Mouse (Mus musculus) heart, postnatal 0 days (tissue): ENCODE measurements at regions not wholly inside any gene's neighbourhood (a gene's known extent, or its start where the extent isn't known, plus 50 kb on each side); places are given as distances from the start of the nearest gene placed in this dataset.

Source experiments
- ATAC-seq: fragments of 200-750 bp; cut with Nextera tagmentation; 2 replicates; pipeline ENCODE4 v1.8.0; 2017; ENCODE audit warnings: low read depth, moderate number of reproducible peaks, moderate library complexity; ENCODE audit not compliant: insufficient read depth
- DNase-seq: peaks from one replicate; pipeline ENCODE4 v3.0.0-alpha.2; 2016; ENCODE audit warnings: low spot score
- H3K27ac ChIP-seq: fragments of 300-500 bp; sonication (generic); 2 replicates; pipeline ENCODE4 v1.5.1; 2014; ENCODE audit warnings: low read depth, mild to moderate bottlenecking
- H3K27me3 ChIP-seq: fragments of 300-500 bp; sonication (generic); 2 replicates; pipeline ENCODE4 v1.6.1; 2014; ENCODE audit warnings: low read length, mixed read lengths; ENCODE audit not compliant: control insufficient read depth, insufficient read depth
- H3K36me3 ChIP-seq: fragments of 300-500 bp; sonication (generic); replicated peaks from 2 replicates; pipeline ENCODE4 v1.6.1; 2014; ENCODE audit warnings: low read length, mixed read lengths; ENCODE audit not compliant: control insufficient read depth, insufficient read depth
- H3K4me1 ChIP-seq: fragments of 300-500 bp; sonication (generic); 2 replicates; pipeline ENCODE4 v1.6.1; 2014; ENCODE audit warnings: antibody characterized with exemption; ENCODE audit not compliant: control insufficient read depth, insufficient read depth
- H3K4me2 ChIP-seq: fragments of 300-500 bp; sonication (generic); 2 replicates; pipeline ENCODE4 v1.6.1; 2014; ENCODE audit warnings: low read depth, mild to moderate bottlenecking, low read length, moderate library complexity
- H3K4me3 ChIP-seq: fragments of 300-500 bp; sonication (generic); 2 replicates; pipeline ENCODE4 v1.5.1; 2014; ENCODE audit warnings: low read depth, low read length
- H3K9ac ChIP-seq: fragments of 300-500 bp; sonication (generic); replicated peaks from 2 replicates; pipeline ENCODE4 v1.6.1; 2014; ENCODE audit warnings: low read depth, low read length, mixed read lengths
- H3K9me3 ChIP-seq: fragments of 300-500 bp; sonication (generic); replicated peaks from 2 replicates; pipeline ENCODE4 v1.6.1; 2016; ENCODE audit warnings: low read length; ENCODE audit not compliant: control insufficient read depth
- CTCF ChIP-seq: IDR thresholded peaks from 2 replicates; pipeline ENCODE4 v1.5.1; 2016; ENCODE audit warnings: antibody characterized with exemption, control low read depth, low read depth
- EP300 ChIP-seq: IDR thresholded peaks from 2 replicates; pipeline ENCODE4 v1.6.1; 2016; ENCODE audit warnings: antibody characterized with exemption, low read depth
- WGBS: fragments of 180-500 bp; shearing (Covaris S2); extraction: QIAGEN DNeasy Blood & Tissue Kit; methylation state at CpG from one replicate; pipeline ENCODE4 v1.1.7; 2014; 5-methylcytosine and 5-hydroxymethylcytosine counted together

GRCm38 (mm10) chr9:43661646-43662045 lies 82.1 kb upstream of the Nectin1 start:
- Histone ChIP-seq H3K9me3 (no peaks in the 10 kb centered on the region), H3K9ac (no peak overlapping the region), H3K27ac (no peak overlapping the region), H3K27me3 (no peaks in the 10 kb centered on the region), H3K4me2 (no peak overlapping the region), H3K4me1 (no peaks in the 10 kb centered on the region), H3K4me3 (no peak overlapping the region), H3K36me3 (no peaks in the 10 kb centered on the region)
- TF ChIP-seq CTCF: no peak
- no peak for TF ChIP-seq EP300
- 54% methylated on average over 6 of the region's 6 CpGs for WGBS
- ATAC-seq (no peak), DNase-seq (no peak)

- WGBS: 67% methylated on average over 6 of the region's 6 CpGs
- no peaks in the 10 kb centered on the region for H3K36me3 ChIP-seq
- H3K27me3 ChIP-seq: no peaks in the 10 kb centered on the region
- DNase-seq: no peak
- H3K27ac ChIP-seq: no peak overlapping the region
- no peak overlapping the region for H3K4me2 ChIP-seq
- H3K9ac ChIP-seq: no peak overlapping the region
- TF ChIP-seq EP300: no peak
- no peak for TF ChIP-seq CTCF
- H3K4me3 ChIP-seq: no peak overlapping the region
- no peaks in the 10 kb centered on the region for H3K9me3 ChIP-seq
- ATAC-seq: no peak
- no peaks in the 10 kb centered on the region for H3K4me1 ChIP-seq
Observed at GRCm38 (mm10) chr9:43667386-43667785, 76.4 kb upstream of the Nectin1 start.

- TF ChIP-seq CTCF (no peak), EP300 (no peak)
Observed at GRCm38 (mm10) chr9:43667974-43668373, 75.8 kb upstream of the Nectin1 start.

GRCm38 (mm10) chr9:43668731-43669130 lies 75.1 kb upstream of the Nectin1 start:
- H3K4me1 ChIP-seq: no peaks in the 10 kb centered on the region
- ATAC-seq (no peak), DNase-seq (no peak)
- no peak overlapping the region for H3K9ac ChIP-seq
- H3K4me2 ChIP-seq: no peak overlapping the region
- H3K27me3 ChIP-seq: no peaks in the 10 kb centered on the region
- WGBS: 70% methylated on average over 7 of the region's 7 CpGs
- no peaks in the 10 kb centered on the region for H3K36me3 ChIP-seq
- no peaks in the 10 kb centered on the region for H3K9me3 ChIP-seq
- no peak overlapping the region for H3K4me3 ChIP-seq
- TF ChIP-seq CTCF (no peak), EP300 (no peak)
- H3K27ac ChIP-seq: no peak overlapping the region

More at GRCm38 (mm10) chr9:43667974-43668373, 75.8 kb upstream of the Nectin1 start:
- Histone ChIP-seq H3K4me1 (no peaks in the 10 kb centered on the region), H3K4me3 (no peak overlapping the region), H3K9ac (no peak overlapping the region), H3K27me3 (no peaks in the 10 kb centered on the region), H3K27ac (no peak overlapping the region), H3K36me3 (no peaks in the 10 kb centered on the region), H3K4me2 (no peak overlapping the region), H3K9me3 (no peaks in the 10 kb centered on the region)
- WGBS: 38% methylated on average over 4 of the region's 4 CpGs
- ATAC-seq: no peak
- no peak for DNase-seq

- TF ChIP-seq CTCF (no peak), EP300 (no peak)
- Histone ChIP-seq H3K4me2 (no peak overlapping the region), H3K27me3 (0 out of 2 replicates have a peak, but pooled peaks cover 3% of the 10 kb centered on the region), H3K9me3 (no peaks in the 10 kb centered on the region), H3K36me3 (no peaks in the 10 kb centered on the region), H3K4me1 (no peaks in the 10 kb centered on the region), H3K4me3 (no peak overlapping the region), H3K9ac (no peak overlapping the region), H3K27ac (no peak overlapping the region)
- ATAC-seq (no peak), DNase-seq (no peak)
- WGBS: 29% methylated on average over 5 of the region's 5 CpGs
Observed at GRCm38 (mm10) chr9:43670563-43670962, 73.2 kb upstream of the Nectin1 start.

GRCm38 (mm10) chr9:43673171-43673680 lies 70.6 kb upstream of the Nectin1 start:
- DNase-seq (no peak), ATAC-seq (no peak)
- no peaks in the 10 kb centered on the region for H3K36me3 ChIP-seq
- H3K4me2 ChIP-seq: no peak overlapping the region
- TF ChIP-seq EP300: no peak
- TF ChIP-seq CTCF: no peak
- no peaks in the 10 kb centered on the region for H3K4me1 ChIP-seq
- H3K9me3 ChIP-seq: no peaks in the 10 kb centered on the region
- H3K27ac ChIP-seq: no peak overlapping the region
- no peak overlapping the region for H3K9ac ChIP-seq
- 0 out of 2 replicates have a peak, but pooled peaks cover 9% of the 10 kb centered on the region for H3K27me3 ChIP-seq
- H3K4me3 ChIP-seq: no peak overlapping the region
- 53% methylated on average over 4 of the region's 4 CpGs for WGBS
